Comparison of ENCODE assay signal across 8 mouse cellular contexts in the genomic region with DNA sequence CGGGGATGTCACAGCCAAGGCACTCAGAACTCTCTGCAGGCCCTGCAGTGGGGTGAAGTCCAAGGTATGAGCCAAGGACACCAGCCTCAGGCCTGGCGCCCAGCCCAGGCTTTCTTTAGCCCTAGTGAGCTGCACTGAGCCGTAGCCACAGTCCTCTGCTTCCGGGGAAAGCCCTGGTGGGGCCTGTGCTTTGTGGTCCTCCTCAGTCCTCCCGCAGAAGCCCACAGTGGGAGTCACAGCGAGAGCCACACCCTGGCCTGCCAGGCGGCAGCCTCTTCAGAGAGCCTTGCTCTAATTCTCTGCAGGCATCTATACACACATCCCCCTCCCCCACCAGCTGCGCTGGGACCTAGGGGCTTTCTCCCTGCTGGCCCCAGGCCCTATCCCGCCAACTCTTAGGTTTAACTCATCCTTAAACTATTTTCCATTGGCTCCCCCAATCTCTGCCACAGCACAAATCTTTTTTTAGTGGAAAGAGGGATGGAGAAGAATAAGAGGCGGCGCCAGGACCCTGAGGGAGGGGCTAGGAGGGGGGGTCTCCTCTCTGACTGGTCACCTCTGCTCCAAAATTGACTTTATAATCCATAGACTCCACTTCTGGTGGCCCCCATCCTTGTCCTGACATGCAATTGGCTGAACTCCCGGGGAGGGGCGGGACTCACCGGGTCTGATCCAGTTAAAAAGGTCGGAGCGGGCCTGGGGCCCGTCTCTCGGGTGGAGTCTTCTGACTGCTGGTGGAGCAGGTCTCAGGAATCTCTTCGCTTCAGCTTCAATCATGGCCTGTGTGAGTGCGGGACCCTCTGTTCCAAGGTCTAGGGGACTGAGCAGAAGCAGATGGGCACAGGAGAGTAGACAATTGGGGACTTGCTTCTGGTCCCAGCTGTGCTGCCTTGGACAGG. TPM values are rescaled to one million over a fixed set of nuclear protein-coding genes. Genes with fewer than 3 reads are reported as not detected.
A peak's percentile ranks its signal among the peaks of the same experiment; 100 is the strongest.
DNase-seq lines count a peak whose midpoint lies in the region; ATAC-seq and TF ChIP-seq lines count a peak whose summit lies in the region.

Gene Lgals1 (plus strand): TSS at position 705 of the 899 bp plus-strand sequence.

- in situ Hi-C loops in Patski (cut with MboI; ENCODE audit: low pct_unique_long_range_greater_than_20kb), result no loop called here

- H3K9me3 ChIP-seq in forebrain, postnatal 0 days (ENCODE audit: low read length), result no peaks in the 10 kb centered on the region
- no peaks in the 10 kb centered on the region for H3K9me3 ChIP-seq in hindbrain, embryonic 10.5 days

- H3K9ac ChIP-seq in forebrain, postnatal 0 days, result no peak within 1 kb of the TSS

- POLR2A ChIA-PET in Patski (lab: Charles Lee), result interaction anchor here (1.0 to 2.8 kb wide), 2 partner anchors 11 to 14 kb away, joined by 3 to 25 read pairs; partner anchors contain the start of gene Pdxp

- H3K27ac ChIP-seq in forebrain, postnatal 0 days (ENCODE audit: low read depth, low read length), result 0 out of 2 replicates have a peak within 1 kb of the TSS, but pooled peaks have one; percentile 10
- H3K27ac ChIP-seq in hindbrain, embryonic 10.5 days, result peak within 1 kb of the TSS; percentile 76

- H3K4me1 ChIP-seq in forebrain, postnatal 0 days (ENCODE audit: insufficient read depth), result 0 out of 2 replicates have a peak, but pooled peaks cover 6% of the 10 kb centered on the region
- peaks cover 47% of the 10 kb centered on the region for H3K4me1 ChIP-seq in hindbrain, embryonic 10.5 days (replicated peaks)

- peak; percentile 94 for DNase-seq in Patski (ENCODE audit: low read depth, low spot score)
- DNase-seq in cerebellum, adult 8-10 months, result peak; percentile 74
- peak; percentile 55 for DNase-seq in forebrain, postnatal 0 days
- DNase-seq in hindbrain, embryonic 10.5 days (ENCODE audit: low spot score), result peak; percentile 84
- peak; percentile 57 for DNase-seq in layer of hippocampus, adult 9-11 months
- DNase-seq in lung, postnatal 10 days, result peak; percentile 96
- DNase-seq in ovary, postnatal 14 days (ENCODE audit: low spot score), result peak; percentile 88
- DNase-seq in urinary bladder, postnatal 10 days (ENCODE audit: low spot score), result peak; percentile 47

- TF ChIP-seq CTCF in Patski (IDR thresholded peaks at IDR 0.05), result no peak
- TF ChIP-seq CTCF in forebrain, postnatal 0 days (IDR thresholded peaks at IDR 0.05; ENCODE audit: low read depth), result no peak

- peak; percentile 75 for ATAC-seq in Patski
- ATAC-seq in forebrain, postnatal 0 days, result peak; percentile 58

- CTCF ChIA-PET in Patski (lab: Charles Lee), result interaction anchor here (1.1 to 3.9 kb wide), 3 partner anchors 9 to 13 kb away, joined by 3 to 36 read pairs (median 3); partner anchors contain the start of gene Pdxp

- peak within 1 kb of the TSS; percentile 52; the same call in 1 of the 2 replicates for H3K4me2 ChIP-seq in forebrain, postnatal 0 days (ENCODE audit: low read depth)

- 11% methylated on average over 20 of the region's 20 CpGs for WGBS in forebrain, postnatal 0 days
- WGBS in hindbrain, embryonic 10.5 days, result 9% methylated on average over 20 of the region's 20 CpGs

- H3K27me3 ChIP-seq in Patski, result no peaks in the 10 kb centered on the region
- H3K27me3 ChIP-seq in forebrain, postnatal 0 days (ENCODE audit: insufficient read depth, low read length), result no peaks in the 10 kb centered on the region
- peaks cover 15% of the 10 kb centered on the region for H3K27me3 ChIP-seq in hindbrain, embryonic 10.5 days (ENCODE audit: insufficient read depth, poor library complexity, severe bottlenecking)

- no peaks in the 10 kb centered on the region for H3K36me3 ChIP-seq in forebrain, postnatal 0 days (ENCODE audit: insufficient read depth)
- peaks cover 11% of the 10 kb centered on the region; the same call in 1 of the 2 replicates for H3K36me3 ChIP-seq in hindbrain, embryonic 10.5 days

- H3K4me3 ChIP-seq in forebrain, postnatal 0 days (ENCODE audit: low read depth, low read length), result no peak within 1 kb of the TSS
- H3K4me3 ChIP-seq in hindbrain, embryonic 10.5 days, result peak within 1 kb of the TSS; percentile 47

RNA-seq across cellular contexts. Expression of gene Lgals1, which starts in this region (rescaled TPM):
- polyA plus RNA-seq in Patski (2021), result 2,052 TPM
- 31.8 and 43.6 TPM in 2 replicates for total RNA-seq in forebrain, postnatal 0 days (2014; rRNA removed)
- 63.2 and 99.4 TPM in 2 replicates for polyA plus RNA-seq in forebrain, postnatal 0 days (2015; fragmentation: Nextera tagmentation; extraction: Ambion mirVana)
- polyA plus RNA-seq in hindbrain, embryonic 10.5 days (2016; fragmentation: Nextera tagmentation; extraction: Ambion mirVana), result 305 and 403 TPM in 2 replicates
